ENCODE assay signal across 50 mouse cellular contexts in the genomic region with DNA sequence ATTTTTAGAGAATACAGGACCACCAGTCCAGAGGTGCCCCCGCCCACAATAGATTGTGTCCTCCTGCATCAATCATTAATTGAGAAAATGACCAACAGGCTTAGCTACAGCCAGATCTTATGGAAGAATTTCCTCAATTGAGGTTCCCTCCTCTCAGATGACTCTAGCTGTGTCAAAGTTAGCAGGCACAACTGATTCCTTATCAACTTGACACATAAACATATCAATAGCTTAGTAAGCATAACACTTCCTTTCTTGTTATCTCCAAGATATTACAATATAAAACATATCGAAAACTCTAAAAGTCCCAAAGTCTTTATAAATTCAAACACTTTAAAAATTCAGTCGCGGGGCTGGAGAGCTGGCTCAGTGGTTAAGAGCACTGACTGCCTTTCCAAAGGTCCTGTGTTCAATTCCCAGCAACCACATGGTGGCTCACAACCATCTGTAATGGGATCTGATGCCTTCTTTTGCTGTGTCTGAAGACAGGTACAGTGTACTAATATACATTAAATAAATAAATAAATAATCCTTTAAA. TPM values are rescaled to one million over a fixed set of nuclear protein-coding genes. Genes with fewer than 3 reads are reported as not detected.
"Had no signal": no experiment of that assay in that cellular context is flagged by ENCODE, and none has a peak within 500 bp of the region (broad histone marks: within the 10 kb centered on the region; RNA-seq: fewer than 3 reads in every experiment).

No protein-coding gene starts in this region.

- H3K36me3 ChIP-seq: heart, embryonic 10.5 days; heart, embryonic 12.5 days; heart, embryonic 13.5 days; heart, embryonic 15.5 days; hindbrain, embryonic 10.5 days; hindbrain, embryonic 12.5 days; hindbrain, embryonic 13.5 days; hindbrain, embryonic 15.5 days; intestine, embryonic 15.5 days; kidney, embryonic 15.5 days had no signal

- H3K9ac ChIP-seq: heart, embryonic 12.5 days; heart, embryonic 13.5 days; heart, embryonic 15.5 days; hindbrain, embryonic 12.5 days; hindbrain, embryonic 13.5 days; hindbrain, embryonic 14.5 days; hindbrain, embryonic 15.5 days; intestine, embryonic 15.5 days; kidney, embryonic 15.5 days had no signal

- H3K4me3 ChIP-seq: heart, embryonic 10.5 days; heart, embryonic 12.5 days; heart, embryonic 13.5 days; heart, embryonic 15.5 days; hindbrain, embryonic 10.5 days; hindbrain, embryonic 12.5 days; hindbrain, embryonic 13.5 days; hindbrain, embryonic 15.5 days; intestine, embryonic 15.5 days; kidney, embryonic 15.5 days; layer of hippocampus, adult 2 months had no signal

- H3K27me3 ChIP-seq: heart, embryonic 15.5 days; hindbrain, embryonic 12.5 days; intestine, embryonic 15.5 days had no signal

- H3K4me2 ChIP-seq: heart, embryonic 11.5 days; heart, embryonic 12.5 days; heart, embryonic 13.5 days; heart, embryonic 15.5 days; hindbrain, embryonic 12.5 days; hindbrain, embryonic 13.5 days; hindbrain, embryonic 14.5 days; hindbrain, embryonic 15.5 days; intestine, embryonic 15.5 days; kidney, embryonic 15.5 days had no signal

- DNase-seq: heart, postnatal 10 days; heart, postnatal 14 days; heart, postnatal 36 days; heart, postnatal 4 days; kidney, adult 11 months; kidney, adult 18-20 months; kidney, adult 2 months; kidney, adult 8-10 months; kidney, adult 9 months; kidney, postnatal 10 days; kidney, postnatal 14 days; kidney, postnatal 25 days; kidney, postnatal 36 days; kidney, postnatal 4 days; layer of hippocampus, adult 9-11 months; layer of hippocampus, postnatal 36 days had no signal

- ATAC-seq: hindbrain, embryonic 16.5 days; hindbrain, postnatal 0 days; inflammation-experienced regulatory T-cells, adult 6 months; intestine, embryonic 15.5 days; intestine, embryonic 16.5 days; intestine, postnatal 0 days had no signal

- H3K9me3 ChIP-seq: heart, embryonic 10.5 days; heart, embryonic 12.5 days; heart, embryonic 13.5 days; heart, embryonic 15.5 days; hindbrain, embryonic 10.5 days; hindbrain, embryonic 12.5 days; hindbrain, embryonic 13.5 days; hindbrain, embryonic 15.5 days; intestine, embryonic 15.5 days; kidney, embryonic 15.5 days had no signal

- H3K4me1 ChIP-seq: heart, embryonic 10.5 days; heart, embryonic 12.5 days; heart, embryonic 13.5 days; heart, embryonic 15.5 days; hindbrain, embryonic 10.5 days; hindbrain, embryonic 12.5 days; hindbrain, embryonic 13.5 days; hindbrain, embryonic 15.5 days; intestine, embryonic 15.5 days; kidney, embryonic 15.5 days had no signal

- H3K27ac ChIP-seq: heart, embryonic 10.5 days; heart, embryonic 13.5 days; heart, embryonic 15.5 days; hindbrain, embryonic 10.5 days; hindbrain, embryonic 12.5 days; hindbrain, embryonic 13.5 days; hindbrain, embryonic 14.5 days; hindbrain, embryonic 15.5 days; hindbrain, postnatal 0 days; intestine, embryonic 15.5 days; kidney, embryonic 15.5 days; kidney, postnatal 0 days; layer of hippocampus, adult 2 months had no signal

RNA-seq across cellular contexts. Expression of a gene that starts 10.6 kb away (rescaled TPM):
- total RNA-seq: heart, postnatal 10 days; heart, postnatal 14 days; heart, postnatal 25 days; heart, postnatal 36 days; heart, postnatal 4 days; hematopoietic stem cell, adult 5-6 weeks; hindbrain, postnatal 0 days; layer of hippocampus, adult 18-20 months; layer of hippocampus, adult 2 months; layer of hippocampus, adult 8-10 months; layer of hippocampus, postnatal 10 days; layer of hippocampus, postnatal 14 days; layer of hippocampus, postnatal 25 days; layer of hippocampus, postnatal 36 days had no signal
- polyA plus RNA-seq: heart, embryonic 10.5 days; heart, embryonic 11.5 days; heart, embryonic 12.5 days; heart, embryonic 13.5 days; heart, embryonic 14.5 days; heart, embryonic 15.5 days; heart, embryonic 16.5 days; heart, postnatal 0 days; hindbrain, embryonic 10.5 days; hindbrain, embryonic 11.5 days; hindbrain, embryonic 12.5 days; hindbrain, embryonic 13.5 days; hindbrain, embryonic 14.5 days; hindbrain, embryonic 15.5 days; hindbrain, embryonic 16.5 days; hindbrain, postnatal 0 days; inflammation-experienced regulatory T-cells, adult 6 months; intestine, embryonic 14.5 days; intestine, embryonic 15.5 days; intestine, embryonic 16.5 days; intestine, postnatal 0 days; kidney, adult 2 months; kidney, embryonic 14.5 days; kidney, embryonic 15.5 days; kidney, embryonic 16.5 days; kidney, postnatal 0 days; large intestine, adult 2 months had no signal
